Mouse (Mus musculus) spleen, postnatal 36 days (tissue): ENCODE measurements around the gene Kcnab2.
A peak's percentile ranks its signal among the peaks of the same experiment; 100 is the strongest.

ENCODE experiments used
- DNase-seq, 2 experiments: peaks; one replicate each; pipeline ENCODE4 v3.0.0; 2022; ENCODE audit warnings: low spot score in 2 of 2, mixed read lengths in 1 of 2

The Kcnab2 gene

DNA sequence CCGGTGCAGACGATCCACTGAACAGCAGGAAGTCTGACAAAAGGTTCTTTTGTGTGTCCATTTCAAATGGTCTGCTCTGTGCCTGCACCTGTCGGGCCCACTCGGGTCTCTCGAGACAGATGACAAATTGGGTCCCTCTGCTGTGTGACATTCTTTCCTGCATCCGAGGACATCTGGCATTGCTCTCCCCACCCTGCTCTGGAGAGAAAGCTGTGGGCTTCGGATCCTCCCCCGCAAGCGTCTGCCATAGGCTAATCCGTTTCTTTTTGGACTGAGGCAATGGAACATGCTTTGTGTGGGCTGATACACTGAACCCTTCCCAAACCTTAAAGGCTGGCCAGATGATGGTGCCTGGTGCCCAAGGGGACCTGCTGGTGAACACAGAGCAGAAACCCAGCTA, 24.6 kb downstream of the Kcnab2 start:
- no peak for DNase-seq

DNA sequence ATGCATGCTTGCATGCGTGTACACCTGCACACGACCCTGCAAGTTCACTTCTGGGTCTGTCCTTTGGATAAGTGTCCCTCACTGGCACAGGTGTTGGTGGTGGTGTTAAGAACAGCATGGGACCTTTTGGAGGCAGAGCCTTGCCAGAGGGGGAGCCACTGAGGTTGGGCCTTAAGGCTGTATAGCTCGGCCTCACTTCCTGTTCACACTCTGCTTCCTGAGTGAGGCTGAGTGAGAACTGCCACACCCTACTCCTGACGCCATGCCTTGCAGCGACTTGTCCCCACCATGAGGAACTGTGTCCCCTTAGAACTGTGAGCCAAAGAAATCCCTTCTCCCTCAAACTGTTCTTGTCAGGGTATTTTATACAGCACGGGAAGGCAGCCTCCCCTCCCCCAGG, 26.3 kb downstream of the Kcnab2 start:
- no peak for DNase-seq

GRCm38 (mm10) chr4:152448666-152449018, 29.0 kb downstream of the Kcnab2 start:
- peak; percentile 81 for DNase-seq

DNA sequence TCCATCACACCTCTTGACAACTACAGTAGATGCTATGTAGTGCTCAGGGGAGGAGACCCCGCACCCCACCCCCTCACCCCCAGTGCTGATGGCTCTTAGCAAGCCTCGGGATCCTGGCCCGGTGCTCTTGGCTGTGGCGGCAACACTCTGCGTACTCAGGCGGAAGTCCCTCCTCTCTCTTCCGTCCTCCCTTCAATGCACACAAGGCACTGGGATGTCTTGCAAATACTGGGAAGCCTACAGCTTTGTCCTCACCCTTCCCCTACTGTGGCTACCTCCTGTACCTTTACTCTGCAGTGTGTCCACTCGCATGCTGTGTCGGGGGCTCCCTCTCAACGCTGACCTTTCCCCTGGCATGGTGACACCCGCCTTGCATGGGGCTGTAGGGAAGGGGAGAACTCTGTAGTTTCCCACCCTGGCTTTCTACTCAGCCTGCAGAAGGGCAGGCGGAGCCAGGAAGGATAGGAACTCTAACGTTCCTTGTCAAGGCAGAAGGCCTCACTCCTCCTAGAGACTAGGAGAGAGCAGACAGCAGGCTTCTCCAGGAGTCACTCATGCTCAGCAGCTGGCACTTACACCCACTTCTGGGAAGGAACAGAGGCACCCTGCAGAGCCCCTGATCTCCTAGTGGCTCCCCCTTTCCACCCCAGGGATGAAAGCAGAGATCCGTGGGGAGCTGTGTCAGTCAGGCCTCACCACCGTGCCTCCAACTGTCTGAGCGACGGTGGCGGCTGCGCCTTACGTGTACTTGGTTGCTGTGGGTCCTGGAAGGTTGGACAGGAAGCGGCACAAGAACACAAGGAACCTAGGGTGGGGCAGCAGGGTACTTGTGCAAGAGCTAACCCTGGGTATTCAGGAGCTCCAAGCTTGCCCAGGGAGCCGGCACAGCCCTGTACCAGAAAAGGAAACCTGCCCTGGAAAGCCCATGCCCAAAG, 29.7 kb downstream of the Kcnab2 start:
- DNase-seq: peak in 1 of 2 experiments; percentile 17

DNA sequence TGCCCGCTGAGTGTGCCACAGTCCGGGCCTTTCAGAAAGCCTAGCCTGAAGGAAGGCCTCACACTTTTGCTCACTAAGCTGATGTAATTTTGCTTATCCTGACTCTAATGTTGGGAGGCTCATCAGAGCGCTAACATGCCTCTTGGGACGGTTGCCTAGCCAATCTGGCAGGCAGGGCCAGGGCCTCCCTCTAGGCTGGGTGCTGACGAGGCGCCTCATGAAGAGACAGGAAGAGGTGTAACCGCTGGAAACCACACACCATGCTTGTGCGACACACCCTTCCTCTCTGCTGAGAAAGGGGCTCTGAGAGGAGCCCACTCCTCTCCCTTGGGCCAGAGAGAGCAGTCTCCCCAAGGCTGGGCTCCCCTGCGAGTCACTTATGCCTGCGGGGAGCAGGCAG, 31.5 kb downstream of the Kcnab2 start:
- DNase-seq: peak; percentile 83

DNA sequence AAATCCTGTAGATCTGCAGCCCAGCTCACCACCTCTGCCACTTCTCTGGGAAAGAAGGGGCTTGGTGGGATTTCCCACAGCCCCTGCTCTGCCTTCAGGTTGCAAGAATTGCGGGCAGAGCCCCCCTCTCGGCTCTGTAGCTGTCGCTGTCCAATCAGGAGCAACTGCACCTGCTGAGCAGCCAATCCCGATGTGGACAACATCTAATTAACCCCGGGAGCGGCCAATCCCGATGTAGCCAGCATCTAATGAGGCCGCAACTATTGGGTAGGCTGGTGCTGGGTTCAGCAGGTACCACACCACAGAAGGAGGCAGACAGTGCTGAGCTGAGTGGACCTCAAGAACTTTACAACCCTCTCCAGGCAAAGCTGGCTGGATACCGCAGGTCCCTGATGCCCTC, 36.1 kb downstream of the Kcnab2 start:
- no peak for DNase-seq

GRCm38 (mm10) chr4:152440882-152441281, 36.8 kb downstream of the Kcnab2 start:
- DNase-seq: no peak

GRCm38 (mm10) chr4:152435255-152435654, 42.4 kb downstream of the Kcnab2 start:
- peak in 1 of 2 experiments; percentile 39 for DNase-seq

DNA sequence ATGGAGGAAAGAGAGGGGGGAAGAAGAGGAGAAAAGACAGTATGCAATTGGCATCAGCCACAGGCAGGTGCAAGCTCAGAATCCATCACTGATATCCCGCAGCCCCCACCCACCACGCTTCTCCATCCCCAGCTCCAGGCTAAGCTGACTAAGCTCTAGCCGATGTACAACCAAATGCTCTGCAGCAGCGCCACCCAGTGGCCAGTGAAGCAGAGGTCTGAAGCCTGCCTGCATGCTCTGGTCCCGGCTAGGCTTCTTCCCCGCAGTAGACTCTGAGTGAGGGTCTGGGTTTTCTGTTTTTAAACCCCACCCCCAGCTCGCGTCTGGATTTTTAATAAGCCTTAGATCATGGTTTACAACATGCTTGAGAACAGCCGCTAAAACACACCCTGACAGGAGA, 42.8 kb downstream of the Kcnab2 start:
- DNase-seq: peak; percentile 46 to 59

- DNase-seq: peak; percentile 15 to 18
Observed at GRCm38 (mm10) chr4:152432308-152432707, 45.4 kb downstream of the Kcnab2 start.

DNA sequence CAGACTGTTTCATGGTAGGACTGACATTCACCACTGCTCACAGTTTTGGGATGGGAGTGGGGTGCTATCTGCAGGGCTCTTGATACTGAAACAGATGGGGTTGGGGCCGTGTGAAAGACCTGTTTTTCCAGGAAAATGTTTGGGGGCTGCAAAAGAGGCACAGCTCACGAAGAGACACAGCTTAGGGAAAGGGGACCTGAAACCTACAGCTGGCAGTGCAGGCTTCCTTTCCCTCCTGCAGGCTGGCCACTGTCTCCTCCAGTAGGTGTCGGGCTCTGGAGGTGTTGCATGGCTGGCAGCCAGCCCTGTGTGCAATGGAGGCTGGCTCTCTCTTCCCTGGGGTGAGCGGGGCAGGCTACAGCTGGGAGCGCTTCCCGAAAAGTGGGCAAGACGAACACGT, 49.4 kb downstream of the Kcnab2 start:
- DNase-seq: peak; percentile 27 to 46

GRCm38 (mm10) chr4:152424922-152425321, 52.7 kb downstream of the Kcnab2 start:
- DNase-seq: no peak

DNA sequence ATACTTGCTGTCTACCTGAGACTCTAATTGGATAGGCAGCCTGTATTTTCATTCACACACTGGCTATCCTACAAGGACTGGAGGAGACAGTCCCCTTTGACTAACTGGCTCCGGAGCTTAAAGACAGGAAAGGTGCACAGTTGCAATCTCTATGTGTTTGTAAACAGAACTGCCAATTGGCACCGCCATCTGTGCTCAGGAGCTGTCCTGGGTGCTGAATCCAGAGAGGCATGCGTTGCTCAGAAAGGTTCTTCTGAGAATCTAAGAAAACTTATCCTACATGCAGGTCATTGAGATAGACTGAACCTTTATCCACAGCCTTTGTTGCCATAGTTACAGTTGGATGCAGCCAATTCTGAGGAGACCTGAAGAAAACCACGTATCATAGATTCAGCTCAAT, 53.3 kb downstream of the Kcnab2 start:
- DNase-seq: no peak

GRCm38 (mm10) chr4:152423576-152423975, 54.1 kb downstream of the Kcnab2 start:
- DNase-seq: no peak

DNA sequence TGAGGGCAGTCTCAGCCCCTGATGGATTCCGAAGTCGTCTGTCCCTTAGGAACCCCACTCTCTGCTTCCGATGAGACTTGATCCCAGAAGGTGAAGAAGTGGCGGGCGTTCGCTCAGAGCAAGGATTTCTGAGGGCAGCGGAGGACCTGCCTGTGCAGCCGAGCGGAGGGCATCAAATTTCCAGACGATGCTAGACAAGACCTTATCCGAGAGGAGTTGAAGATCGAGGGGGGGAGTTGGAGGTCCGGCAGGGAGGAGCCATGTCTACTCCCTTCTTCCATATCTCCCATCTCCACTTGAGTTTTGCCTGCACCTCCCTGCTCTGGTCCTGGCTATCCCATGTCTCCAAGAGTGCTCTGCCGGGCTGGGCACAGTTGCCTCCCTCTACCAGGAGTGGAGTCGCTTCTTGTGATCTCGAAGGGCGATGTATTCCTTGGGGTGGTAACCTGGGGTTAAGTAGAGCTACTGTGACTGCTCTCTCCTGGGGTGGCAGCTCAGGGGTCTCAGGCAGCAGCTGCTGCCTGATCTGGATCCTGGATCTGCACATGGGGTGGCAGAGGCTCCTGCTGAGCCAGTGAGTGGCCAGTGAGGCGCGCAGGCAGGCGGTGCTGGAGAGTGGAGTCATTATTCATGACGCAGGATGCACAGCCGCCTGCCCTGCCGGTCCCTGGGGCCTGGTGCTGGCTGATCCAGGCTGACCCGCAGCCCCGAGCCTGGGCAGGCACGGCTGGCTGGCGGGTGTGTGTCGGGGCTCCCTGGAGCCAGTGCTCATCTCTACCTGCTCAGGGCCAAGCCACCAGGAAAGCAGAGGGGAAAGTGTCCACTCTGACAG, 59.2 kb downstream of the Kcnab2 start:
- no peak for DNase-seq

- DNase-seq: no peak
Observed at GRCm38 (mm10) chr4:152412524-152413080, 65.1 kb downstream of the Kcnab2 start.

DNA sequence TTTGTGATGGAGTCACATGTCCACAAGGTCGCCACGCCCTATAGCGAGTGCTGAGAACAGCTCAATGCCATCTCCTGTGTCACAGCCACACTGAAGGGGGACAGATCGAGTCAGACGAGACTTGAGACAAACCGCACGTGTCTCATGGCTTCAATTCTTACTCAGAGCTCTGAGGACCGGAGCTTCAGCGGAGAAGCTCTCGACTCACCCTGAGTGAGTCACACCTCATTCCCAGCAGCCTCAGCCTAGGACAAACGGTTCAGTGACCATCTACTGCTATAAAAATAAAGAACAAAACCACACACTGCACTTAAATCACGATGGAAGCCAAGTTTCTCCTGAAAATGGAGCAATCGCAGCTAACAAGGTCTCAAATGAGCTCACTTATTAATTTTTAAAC, 66.7 kb downstream of the Kcnab2 start:
- no peak for DNase-seq

DNA sequence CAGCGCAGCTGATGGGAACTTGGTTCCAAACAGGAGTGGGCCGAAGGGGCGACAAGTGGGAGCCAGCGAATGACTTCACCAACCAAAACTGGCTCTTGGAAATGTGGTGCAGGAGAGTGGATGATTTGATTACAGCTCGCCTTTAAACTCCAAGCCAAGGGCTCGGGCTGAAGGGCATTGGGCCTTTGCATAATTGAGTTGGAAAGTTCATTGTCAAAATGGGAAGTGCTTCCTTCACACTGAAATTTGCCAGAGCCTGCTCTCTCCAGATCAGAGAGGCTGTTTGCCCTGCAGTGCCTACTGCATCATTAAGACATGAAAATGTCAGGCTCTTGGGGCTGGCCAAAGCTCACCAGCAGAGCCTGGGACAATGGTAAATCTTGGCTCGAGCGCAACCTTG, 71.1 kb downstream of the Kcnab2 start:
- no peak for DNase-seq

DNA sequence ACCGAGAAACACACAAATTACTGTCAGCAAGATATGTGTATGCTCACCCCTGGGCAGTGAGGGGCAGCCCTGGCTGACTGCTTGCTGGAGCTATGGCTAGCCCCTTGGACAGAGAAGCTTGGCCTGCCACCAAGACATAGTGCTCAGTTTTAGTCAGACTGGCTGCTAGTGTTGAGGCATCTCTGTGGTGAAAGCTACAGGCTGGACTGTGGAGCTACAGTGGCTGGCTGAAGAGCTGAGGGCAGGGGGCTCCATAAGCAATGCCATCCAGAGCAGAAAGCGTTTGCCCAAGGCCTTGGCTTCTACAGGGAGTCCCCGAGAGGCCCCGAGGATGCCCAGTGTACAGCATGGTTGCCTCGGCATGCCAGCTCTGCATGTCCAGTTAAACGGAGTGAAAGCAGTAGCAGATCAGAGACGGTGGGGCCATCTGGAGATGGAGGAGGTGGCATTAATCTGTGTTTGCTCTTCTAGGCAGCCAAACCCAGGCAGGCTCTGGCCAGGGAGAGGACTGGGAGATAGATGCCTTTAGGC, 71.9 kb downstream of the Kcnab2 start:
- DNase-seq: no peak

DNA sequence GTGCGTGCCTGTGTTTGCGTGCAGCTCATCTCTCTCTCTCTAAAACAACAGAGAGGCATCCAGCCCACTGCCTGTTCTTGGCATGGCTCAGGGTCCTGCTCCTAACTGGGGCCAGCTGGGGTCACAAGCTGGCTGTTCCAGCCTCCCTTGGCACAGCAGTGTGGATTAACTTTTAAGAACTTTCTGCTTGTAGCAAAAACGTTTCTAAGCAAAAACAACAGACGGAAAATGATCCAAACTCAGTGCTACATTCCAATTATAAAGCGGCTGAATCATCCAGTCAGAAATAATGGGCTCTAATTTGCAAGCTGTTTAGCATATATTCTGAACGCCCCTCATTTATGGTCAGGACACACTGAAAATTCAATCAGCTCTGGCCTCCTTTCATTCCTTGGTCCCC, 72.5 kb downstream of the Kcnab2 start:
- no peak for DNase-seq

DNA sequence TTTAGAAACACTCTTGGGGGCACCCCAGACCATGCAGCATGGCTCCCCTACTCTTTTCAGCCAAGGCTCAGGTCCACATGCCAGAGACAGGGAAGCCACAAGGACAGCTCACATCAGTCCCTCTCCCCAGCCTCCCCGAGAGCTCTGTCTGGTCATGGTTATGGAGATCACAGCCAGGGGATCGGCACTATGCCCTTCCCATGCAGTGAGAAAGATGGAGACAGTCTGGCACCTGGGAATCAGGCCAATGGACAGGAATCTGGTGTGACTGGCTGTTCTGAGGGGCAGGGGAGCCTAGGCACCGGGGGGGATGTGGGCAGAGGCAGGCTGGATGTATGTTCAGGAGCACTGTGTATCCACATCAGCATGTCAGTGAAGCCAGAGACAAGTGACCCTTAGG, 78.7 kb downstream of the Kcnab2 start:
- DNase-seq: no peak

GRCm38 (mm10) chr4:152392627-152393026, 85.0 kb downstream of the Kcnab2 start:
- DNase-seq: no peak
